Mouse (Mus musculus): Measurements from ENCODE around the gene Gm5965.
"Not testable (repeated sequence)": the region's sequence is repeated elsewhere in the genome, so short reads cannot be mapped to it uniquely, and the experiment has no call there.

The Gm5965 gene

GRCm38 (mm10) chr16:88777596-88777995, at the start of gene Gm5965:
Gene Gm5965, plus strand, starts transcription at chr16:88777896.
- DNase-seq (ENCODE audit: low spot score): no peak

- no peak for DNase-seq (ENCODE audit: low spot score)
These were observed 48.9 kb upstream of the Gm5965 start, which contains the start of gene Krtap13-1 for GRCm38 (mm10) chr16:88728812-88729275. Gene Krtap13-1, plus strand, starts transcription at chr16:88728862.

GRCm38 (mm10) chr16:88735391-88735790, 42.3 kb upstream of the Gm5965 start:
- DNase-seq (ENCODE audit: low spot score): no peak

GRCm38 (mm10) chr16:88744750-88745340, 32.9 kb upstream of the Gm5965 start:
- no peak for DNase-seq (ENCODE audit: low spot score)

GRCm38 (mm10) chr16:88747943-88748342, 29.8 kb upstream of the Gm5965 start:
- no peak for DNase-seq (ENCODE audit: low spot score)

GRCm38 (mm10) chr16:88751535-88751934, 26.2 kb upstream of the Gm5965 start, which contains the start of gene Krtap13:
Gene Krtap13, minus strand, starts transcription at chr16:88751635.
- not testable (repeated sequence) for DNase-seq (ENCODE audit: low spot score)

- DNase-seq (ENCODE audit: low spot score): not testable (repeated sequence)
These were observed 19.1 kb upstream of the Gm5965 start, which contains the start of gene 2310034C09Rik for GRCm38 (mm10) chr16:88758547-88758946. Gene 2310034C09Rik, plus strand, starts transcription at chr16:88758847.

- no peak for DNase-seq (ENCODE audit: low spot score)
These were observed 3.6 kb upstream of the Gm5965 start, which contains the start of gene 2310057N15Rik for GRCm38 (mm10) chr16:88774106-88774505. Gene 2310057N15Rik, minus strand, starts transcription at chr16:88774206.

GRCm38 (mm10) chr16:88786786-88787185, 9.1 kb downstream of the Gm5965 start:
- DNase-seq (ENCODE audit: low spot score): no peak

- no peak for DNase-seq (ENCODE audit: low spot score)
These were observed 34.1 kb downstream of the Gm5965 start, which contains the start of gene Gm20741 for GRCm38 (mm10) chr16:88811827-88812226. Gene Gm20741, minus strand, starts transcription at chr16:88812220.

- DNase-seq (ENCODE audit: low spot score): no peak
These were observed 42.4 kb downstream of the Gm5965 start, which contains the start of gene Krtap15 for GRCm38 (mm10) chr16:88820066-88820465. Gene Krtap15, plus strand, starts transcription at chr16:88820215.

GRCm38 (mm10) chr16:88823736-88824135, 46.0 kb downstream of the Gm5965 start:
- no peak for DNase-seq (ENCODE audit: low spot score)

- no peak for DNase-seq (ENCODE audit: low spot score)
These were observed 48.5 kb downstream of the Gm5965 start, which contains the start of gene Krtap14 for GRCm38 (mm10) chr16:88826095-88826652. Gene Krtap14, minus strand, starts transcription at chr16:88826145.

- no peak for DNase-seq (ENCODE audit: low spot score)
These were observed 49.3 kb downstream of the Gm5965 start for GRCm38 (mm10) chr16:88826978-88827377.

Measured in c-Kit-positive CD71-positive TER-119-positive erythroid progenitor cells, embryonic 14.5 days (primary cell).